Mouse (Mus musculus): Measurements from ENCODE around the gene Atp1b1. TPM values are rescaled to one million over a fixed set of nuclear protein-coding genes. Genes with fewer than 3 reads are reported as not detected.

Gene Atp1b1
- total and polyA plus RNA-seq, 2 experiments from 2014 or later = 175 to 308 TPM

DNA sequence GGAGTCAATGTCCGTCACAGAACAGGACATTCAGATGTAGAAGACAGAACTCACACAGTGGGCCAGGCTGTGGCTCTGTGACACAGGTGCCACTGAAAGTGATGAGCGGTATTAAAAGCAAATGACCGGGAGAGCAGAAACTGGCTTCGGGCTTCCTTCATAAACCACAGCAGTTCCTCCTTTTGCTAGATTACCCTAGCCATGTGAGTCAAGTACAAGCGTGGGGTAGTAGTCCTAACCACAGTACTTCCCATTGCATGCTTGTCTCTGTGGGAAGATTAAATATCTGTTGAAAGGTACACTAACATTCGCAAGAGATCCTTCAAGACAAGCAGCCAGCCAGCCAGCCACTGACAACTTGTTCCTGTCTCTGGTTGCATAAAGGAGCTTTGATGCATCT, 17.9 kb downstream of the Atp1b1 start:
- Histone ChIP-seq H3K9ac (replicated peaks; ENCODE audit: low read depth, low read length) (no peak overlapping the region), H3K27ac (ENCODE audit: low read depth) (no peak overlapping the region), H3K4me1 (ENCODE audit: control insufficient read depth, insufficient read depth) (no peaks in the 10 kb centered on the region), H3K36me3 (replicated peaks; ENCODE audit: control insufficient read depth, insufficient read depth, low read length) (peaks cover 86% of the 10 kb centered on the region), H3K4me2 (ENCODE audit: low read depth, low read length) (no peak overlapping the region), H3K4me3 (ENCODE audit: low read depth, low read length) (no peak overlapping the region), H3K27me3 (ENCODE audit: control insufficient read depth, insufficient read depth, low read length) (no peaks in the 10 kb centered on the region), H3K9me3 (replicated peaks; ENCODE audit: control insufficient read depth, low read length) (no peaks in the 10 kb centered on the region)
- WGBS = 77% methylated on average over 6 of the region's 6 CpGs
- no peak for DNase-seq (ENCODE audit: low spot score)
- ATAC-seq (ENCODE audit: insufficient read depth, low read depth) = no peak
- TF ChIP-seq CTCF (IDR thresholded peaks at IDR 0.05; ENCODE audit: low read depth) = no peak
- TF ChIP-seq EP300 (IDR thresholded peaks at IDR 0.05; ENCODE audit: low read depth) = no peak

DNA sequence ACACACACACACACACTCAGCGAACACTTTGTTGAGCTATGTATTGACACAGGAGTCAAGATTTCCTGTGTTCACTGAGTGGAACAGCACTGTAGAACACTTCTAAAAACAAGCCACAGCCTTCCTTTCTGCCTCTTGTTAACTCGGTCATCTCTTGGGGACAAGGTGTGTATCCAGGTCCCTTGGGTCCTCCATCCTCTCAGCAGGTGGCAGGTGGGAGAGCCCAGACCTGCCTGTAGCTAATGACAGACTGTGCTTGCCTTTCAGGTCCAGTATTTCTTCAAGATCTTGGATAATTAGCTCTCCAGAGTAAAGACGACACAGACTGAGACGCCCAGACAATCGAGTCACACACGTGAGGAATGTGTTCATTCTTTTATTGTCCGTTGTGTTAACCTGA, 21.4 kb downstream of the Atp1b1 start:
- no peak overlapping the region for H3K9ac ChIP-seq (replicated peaks; ENCODE audit: low read depth, low read length)
- TF ChIP-seq EP300 (IDR thresholded peaks at IDR 0.05; ENCODE audit: low read depth) (no peak), CTCF (IDR thresholded peaks at IDR 0.05; ENCODE audit: low read depth) (no peak)
- H3K4me2 ChIP-seq (ENCODE audit: low read depth, low read length) = no peak overlapping the region
- H3K36me3 ChIP-seq (replicated peaks; ENCODE audit: control insufficient read depth, insufficient read depth, low read length) = peaks cover 58% of the 10 kb centered on the region
- ATAC-seq (ENCODE audit: insufficient read depth, low read depth) (no peak), DNase-seq (ENCODE audit: low spot score) (no peak)
- no peaks in the 10 kb centered on the region for H3K27me3 ChIP-seq (ENCODE audit: control insufficient read depth, insufficient read depth, low read length)
- no peaks in the 10 kb centered on the region for H3K9me3 ChIP-seq (replicated peaks; ENCODE audit: control insufficient read depth, low read length)
- H3K4me3 ChIP-seq (ENCODE audit: low read depth, low read length) = no peak overlapping the region
- no peak overlapping the region for H3K27ac ChIP-seq (ENCODE audit: low read depth)
- 85% methylated on average over 7 of the region's 7 CpGs for WGBS
- H3K4me1 ChIP-seq (ENCODE audit: control insufficient read depth, insufficient read depth) = no peaks in the 10 kb centered on the region

DNA sequence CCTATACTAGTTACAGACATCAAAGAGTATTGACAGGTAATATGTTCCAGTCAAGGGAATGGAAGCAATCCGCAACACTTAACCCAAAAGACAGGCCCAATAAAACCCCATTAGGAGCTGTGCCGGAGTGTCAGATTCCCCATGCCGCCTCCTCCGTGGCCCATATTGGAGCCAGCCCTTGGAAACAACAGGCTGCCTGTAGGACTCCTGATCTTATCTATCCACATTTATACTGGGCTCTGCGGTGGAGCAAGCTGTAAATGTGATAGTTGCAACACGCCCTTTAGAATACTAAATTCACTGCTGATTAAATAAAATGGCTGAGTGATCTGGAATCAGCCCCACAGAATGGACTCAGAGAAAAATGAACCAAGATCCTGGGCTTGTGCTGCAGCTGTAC, 24.1 kb downstream of the Atp1b1 start:
- no peaks in the 10 kb centered on the region for H3K27me3 ChIP-seq (ENCODE audit: control insufficient read depth, insufficient read depth, low read length)
- no peak for DNase-seq (ENCODE audit: low spot score)
- no peaks in the 10 kb centered on the region for H3K4me1 ChIP-seq (ENCODE audit: control insufficient read depth, insufficient read depth)
- 47% methylated on average over 6 of the region's 6 CpGs for WGBS
- H3K9me3 ChIP-seq (replicated peaks; ENCODE audit: control insufficient read depth, low read length) = no peaks in the 10 kb centered on the region
- TF ChIP-seq CTCF (IDR thresholded peaks at IDR 0.05; ENCODE audit: low read depth) (no peak), EP300 (IDR thresholded peaks at IDR 0.05; ENCODE audit: low read depth) (no peak)
- no peak overlapping the region for H3K9ac ChIP-seq (replicated peaks; ENCODE audit: low read depth, low read length)
- H3K4me3 ChIP-seq (ENCODE audit: low read depth, low read length) = no peak overlapping the region
- H3K4me2 ChIP-seq (ENCODE audit: low read depth, low read length) = no peak overlapping the region
- no peak for ATAC-seq (ENCODE audit: insufficient read depth, low read depth)
- peaks cover 31% of the 10 kb centered on the region for H3K36me3 ChIP-seq (replicated peaks; ENCODE audit: control insufficient read depth, insufficient read depth, low read length)
- no peak overlapping the region for H3K27ac ChIP-seq (ENCODE audit: low read depth)

DNA sequence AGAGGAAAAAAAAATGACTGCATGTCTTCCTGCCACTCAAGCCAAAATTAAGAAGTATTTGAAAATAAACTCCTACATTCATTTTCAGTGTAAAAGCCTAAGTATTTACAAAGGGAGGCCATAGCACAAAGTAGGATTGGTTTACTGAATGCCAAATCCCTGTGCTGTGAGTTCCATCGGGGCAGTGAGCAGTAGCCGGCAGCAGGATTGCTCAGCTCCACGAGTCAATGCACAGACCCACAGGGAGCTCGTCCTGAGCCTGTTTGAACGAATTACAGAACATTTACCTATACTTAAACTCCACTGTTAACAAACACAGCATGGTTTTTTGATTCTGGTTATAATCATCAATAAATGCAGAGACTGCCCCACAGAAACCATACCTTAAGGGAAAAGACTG, 25.5 kb downstream of the Atp1b1 start:
- no peaks in the 10 kb centered on the region for H3K27me3 ChIP-seq (ENCODE audit: control insufficient read depth, insufficient read depth, low read length)
- TF ChIP-seq EP300 (IDR thresholded peaks at IDR 0.05; ENCODE audit: low read depth) = no peak
- no peak for TF ChIP-seq CTCF (IDR thresholded peaks at IDR 0.05; ENCODE audit: low read depth)
- H3K36me3 ChIP-seq (replicated peaks; ENCODE audit: control insufficient read depth, insufficient read depth, low read length) = peaks cover 17% of the 10 kb centered on the region
- no peak overlapping the region for H3K27ac ChIP-seq (ENCODE audit: low read depth)
- no peak overlapping the region for H3K9ac ChIP-seq (replicated peaks; ENCODE audit: low read depth, low read length)
- WGBS = 86% methylated on average over 5 of the region's 5 CpGs
- DNase-seq (ENCODE audit: low spot score) (no peak), ATAC-seq (ENCODE audit: insufficient read depth, low read depth) (no peak)
- no peak overlapping the region for H3K4me3 ChIP-seq (ENCODE audit: low read depth, low read length)
- no peak overlapping the region for H3K4me2 ChIP-seq (ENCODE audit: low read depth, low read length)
- H3K4me1 ChIP-seq (ENCODE audit: control insufficient read depth, insufficient read depth) = peaks cover 6% of the 10 kb centered on the region; the same call in 1 of the 2 replicates
- no peaks in the 10 kb centered on the region for H3K9me3 ChIP-seq (replicated peaks; ENCODE audit: control insufficient read depth, low read length)

DNA sequence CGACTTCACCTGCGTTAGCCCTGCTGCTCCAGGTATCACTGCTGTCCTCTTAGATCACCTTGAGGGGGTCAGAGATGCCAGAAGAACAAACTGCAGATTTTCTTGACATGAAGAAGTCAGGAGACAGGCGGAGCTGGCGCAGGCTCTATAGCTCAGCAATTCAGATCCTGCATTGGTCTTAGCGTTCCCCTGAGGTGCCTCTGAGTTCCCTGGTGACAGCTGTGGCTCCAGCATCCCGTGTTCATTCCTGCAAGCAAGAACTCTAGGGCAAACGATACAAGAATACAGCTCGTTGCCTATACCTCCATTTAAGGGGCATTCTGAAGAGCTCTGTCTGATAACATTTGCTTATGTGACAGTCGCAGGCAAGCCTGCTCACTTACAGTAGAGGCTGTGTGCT, 29.5 kb downstream of the Atp1b1 start:
- 52% methylated on average over 9 of the region's 9 CpGs for WGBS
- ATAC-seq (ENCODE audit: insufficient read depth, low read depth) = peak; percentile 50

DNA sequence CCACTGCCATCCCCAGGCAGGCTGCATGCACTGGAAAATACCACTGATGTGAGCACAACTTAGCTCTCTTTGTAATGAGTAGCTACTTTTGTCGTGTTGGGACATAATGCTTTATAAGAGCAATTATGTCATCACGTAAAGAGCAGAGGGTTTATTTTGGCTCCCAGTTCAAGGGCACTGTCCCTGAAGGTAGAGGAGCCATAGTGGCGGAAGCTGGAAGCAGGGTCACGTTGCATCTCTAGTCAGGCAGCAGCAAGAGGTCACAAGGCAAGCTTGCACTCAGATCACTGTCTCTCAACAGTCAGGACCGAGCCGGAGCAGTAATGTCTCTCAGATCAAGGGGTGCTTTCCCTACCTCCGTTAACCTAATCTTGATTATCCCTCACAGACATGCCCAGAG, 30.4 kb downstream of the Atp1b1 start:
- ATAC-seq (ENCODE audit: insufficient read depth, low read depth) (no peak), DNase-seq (ENCODE audit: low spot score) (no peak)
- H3K4me3 ChIP-seq (ENCODE audit: low read depth, low read length) = no peak overlapping the region
- H3K4me1 ChIP-seq (ENCODE audit: control insufficient read depth, insufficient read depth) = peaks cover 6% of the 10 kb centered on the region; the same call in 1 of the 2 replicates
- no peak for TF ChIP-seq EP300 (IDR thresholded peaks at IDR 0.05; ENCODE audit: low read depth)
- TF ChIP-seq CTCF (IDR thresholded peaks at IDR 0.05; ENCODE audit: low read depth) = no peak
- no peaks in the 10 kb centered on the region for H3K9me3 ChIP-seq (replicated peaks; ENCODE audit: control insufficient read depth, low read length)
- H3K27ac ChIP-seq (ENCODE audit: low read depth) = no peak overlapping the region
- H3K9ac ChIP-seq (replicated peaks; ENCODE audit: low read depth, low read length) = no peak overlapping the region
- no peak overlapping the region for H3K4me2 ChIP-seq (ENCODE audit: low read depth, low read length)
- H3K36me3 ChIP-seq (replicated peaks; ENCODE audit: control insufficient read depth, insufficient read depth, low read length) = no peaks in the 10 kb centered on the region
- 72% methylated on average over 7 of the region's 7 CpGs for WGBS
- H3K27me3 ChIP-seq (ENCODE audit: control insufficient read depth, insufficient read depth, low read length) = no peaks in the 10 kb centered on the region

More for the DNA sequence above, 29.5 kb downstream of the Atp1b1 start:
- no peak overlapping the region for H3K9ac ChIP-seq (replicated peaks; ENCODE audit: low read depth, low read length)
- no peaks in the 10 kb centered on the region for H3K27me3 ChIP-seq (ENCODE audit: control insufficient read depth, insufficient read depth, low read length)
- peaks cover 6% of the 10 kb centered on the region; the same call in 1 of the 2 replicates for H3K4me1 ChIP-seq (ENCODE audit: control insufficient read depth, insufficient read depth)
- TF ChIP-seq CTCF (IDR thresholded peaks at IDR 0.05; ENCODE audit: low read depth) = no peak
- TF ChIP-seq EP300 (IDR thresholded peaks at IDR 0.05; ENCODE audit: low read depth) = no peak
- no peak overlapping the region for H3K4me3 ChIP-seq (ENCODE audit: low read depth, low read length)
- H3K36me3 ChIP-seq (replicated peaks; ENCODE audit: control insufficient read depth, insufficient read depth, low read length) = no peaks in the 10 kb centered on the region
- no peaks in the 10 kb centered on the region for H3K9me3 ChIP-seq (replicated peaks; ENCODE audit: control insufficient read depth, low read length)
- H3K4me2 ChIP-seq (ENCODE audit: low read depth, low read length) = no peak overlapping the region
- no peak for DNase-seq (ENCODE audit: low spot score)
- H3K27ac ChIP-seq (ENCODE audit: low read depth) = no peak overlapping the region
